Mouse (Mus musculus) heart, adult 2 months (tissue): ENCODE measurements around the gene Efr3b.

ENCODE experiments used
- CTCF ChIP-seq: fragments of 200-600 bp; IDR thresholded peaks from 2 replicates; pipeline ENCODE4 v1.8.1; 2022; ENCODE audit warnings: antibody characterized with exemption, mild to moderate bottlenecking, moderate library complexity
- EP300 ChIP-seq: fragments of 200-500 bp; IDR thresholded peaks from 2 replicates; pipeline ENCODE4 v1.6.1; 2011; ENCODE audit warnings: low read depth, low read length, control low read depth; ENCODE audit not compliant: insufficient read depth
- POLR2A ChIP-seq: fragments of 200-500 bp; IDR thresholded peaks from 2 replicates; pipeline ENCODE4 v1.6.1; 2011; ENCODE audit warnings: mild to moderate bottlenecking, low read depth, low read length, control low read depth; ENCODE audit not compliant: insufficient read depth

DNA sequence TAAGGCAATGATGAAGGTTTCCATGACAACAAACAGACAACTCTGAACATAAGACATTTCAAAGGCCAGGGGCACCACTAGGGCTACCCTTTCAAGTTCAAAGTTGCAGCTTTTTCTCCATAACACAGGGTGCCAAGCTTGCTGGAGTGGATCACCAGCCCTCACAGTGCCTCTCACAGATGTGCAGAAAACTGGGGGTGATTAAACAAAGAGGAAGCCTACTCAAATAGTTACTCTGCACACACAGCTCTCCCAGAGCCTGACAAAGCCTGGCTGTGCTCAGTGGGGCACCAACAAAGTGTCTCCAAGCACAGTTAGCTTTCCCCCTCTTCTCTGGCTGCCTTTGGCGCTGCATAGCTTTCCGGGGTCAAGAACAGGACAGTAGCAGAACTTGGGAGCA lies 48.8 kb downstream of the Efr3b start:
- no peak for TF ChIP-seq CTCF
- no peak for TF ChIP-seq POLR2A
- TF ChIP-seq EP300: no peak
